Mouse (Mus musculus) lung, postnatal 0 days (tissue): Measurements from ENCODE around the gene Olfr1183. TPM values are rescaled to one million over a fixed set of nuclear protein-coding genes. Genes with fewer than 3 reads are reported as not detected.

Experiments used
- ATAC-seq: fragments of 200-750 bp; cut with Nextera tagmentation; 2 replicates; pipeline ENCODE4 v1.8.0; 2017; ENCODE audit warnings: moderate library complexity
- DNase-seq: peaks from one replicate; pipeline ENCODE4 v3.0.0-alpha.2; 2016; ENCODE audit warnings: low spot score
- H3K27ac ChIP-seq: fragments of 300-500 bp; sonication (generic); 2 replicates; pipeline ENCODE4 v1.5.1; 2014; ENCODE audit warnings: antibody characterized with exemption, mild to moderate bottlenecking, low read length, mixed read lengths
- H3K27me3 ChIP-seq: fragments of 300-500 bp; sonication (generic); replicated peaks from 2 replicates; pipeline ENCODE4 v1.6.1; 2014; ENCODE audit warnings: low read length, mixed read lengths; ENCODE audit not compliant: insufficient read depth
- H3K36me3 ChIP-seq: fragments of 300-500 bp; sonication (generic); 2 replicates; pipeline ENCODE4 v1.6.1; 2014; ENCODE audit warnings: low read length, mixed read lengths; ENCODE audit not compliant: insufficient read depth
- H3K4me1 ChIP-seq: fragments of 300-500 bp; sonication (generic); 2 replicates; pipeline ENCODE4 v1.6.1; 2014; ENCODE audit warnings: antibody characterized with exemption, low read depth, low read length, mixed read lengths; ENCODE audit not compliant: insufficient read depth
- H3K4me2 ChIP-seq: fragments of 300-500 bp; sonication (generic); replicated peaks from 2 replicates; pipeline ENCODE4 v1.6.1; 2014; ENCODE audit warnings: low read depth, mild to moderate bottlenecking, low read length, moderate library complexity, mixed read lengths
- H3K4me3 ChIP-seq: fragments of 300-500 bp; sonication (generic); 2 replicates; pipeline ENCODE4 v1.5.1; 2014; ENCODE audit warnings: low read depth, low read length
- H3K9ac ChIP-seq: fragments of 300-500 bp; sonication (generic); replicated peaks from 2 replicates; pipeline ENCODE4 v1.6.1; 2014; ENCODE audit warnings: low read depth, mild to moderate bottlenecking
- H3K9me3 ChIP-seq: fragments of 300-500 bp; sonication (generic); 2 replicates; pipeline ENCODE4 v1.6.1; 2016; ENCODE audit warnings: low read length, mixed read lengths
- CTCF ChIP-seq: IDR thresholded peaks from 2 replicates; pipeline ENCODE4 v1.5.1; 2016; ENCODE audit warnings: antibody characterized with exemption, mild to moderate bottlenecking
- EP300 ChIP-seq: IDR thresholded peaks from 2 replicates; pipeline ENCODE4 v1.6.1; 2016; ENCODE audit warnings: antibody characterized with exemption, mild to moderate bottlenecking, control low read depth
- WGBS: fragments of 180-500 bp; shearing (Covaris S2); extraction: QIAGEN DNeasy Blood & Tissue Kit; methylation state at CpG from one replicate; pipeline ENCODE4 v1.1.7; 2014; 5-methylcytosine and 5-hydroxymethylcytosine counted together
- polyA plus RNA-seq: library from polyadenylated mRNA; unstranded; fragments of >200 nt; fragmentation: Nextera tagmentation; extraction: Ambion mirVana; gene quantifications from 2 replicates; pipeline ENCODE4 v1.2.1, GENCODE M21; 2015

Olfr1183 gene
- polyA plus RNA-seq, 1 experiment from 2014 or later = not detected

DNA sequence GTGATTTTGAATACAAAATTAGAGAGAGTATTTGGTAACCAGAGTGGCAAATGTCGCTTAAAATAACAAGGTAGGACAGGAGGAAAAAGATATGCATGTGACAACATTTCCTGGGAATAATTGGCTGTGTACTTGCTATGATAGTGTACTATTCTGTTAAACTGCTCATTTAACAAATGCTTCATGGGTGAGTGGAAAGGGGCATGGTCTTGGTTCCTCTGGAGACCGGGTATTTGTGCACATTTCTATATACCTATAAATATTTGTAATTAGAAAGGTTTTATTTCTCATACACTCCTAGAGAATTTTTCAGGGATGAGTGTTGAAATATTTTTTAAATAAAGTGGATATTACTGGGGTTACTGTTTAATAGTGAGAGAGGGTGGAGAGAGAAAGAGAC lies 63.6 kb downstream of the Olfr1183 start, which contains the start of gene Olfr1186:
Gene Olfr1186, plus strand, starts transcription at position 301 of the 400 bp plus-strand sequence.
- Histone ChIP-seq H3K36me3 (no peaks in the 10 kb centered on the region), H3K4me1 (no peaks in the 10 kb centered on the region), H3K27me3 (no peaks in the 10 kb centered on the region), H3K4me3 (no peak within 1 kb of the TSS), H3K9me3 (no peaks in the 10 kb centered on the region), H3K27ac (no peak within 1 kb of the TSS), H3K9ac (no peak within 1 kb of the TSS), H3K4me2 (no peak within 1 kb of the TSS)
- ATAC-seq (no peak), DNase-seq (no peak)
- TF ChIP-seq EP300 (no peak), CTCF (no peak)
- WGBS = 81% methylated on average over 2 of the region's 2 CpGs

Other genes with a start within 250 kb of the Olfr1183 start
- gene Olfr1170, start 226.5 kb upstream of the Olfr1183 start, polyA plus RNA-seq = not detected in 2 replicates
- gene Olfr1173, start 175.0 kb upstream of the Olfr1183 start, polyA plus RNA-seq = not detected in 2 replicates
- not detected in 2 replicates for gene Olfr1174-ps, start 139.7 kb upstream of the Olfr1183 start, polyA plus RNA-seq
- gene Olfr1175-ps, start 127.7 kb upstream of the Olfr1183 start, polyA plus RNA-seq = not detected in 2 replicates
- gene Olfr1176, start 118.1 kb upstream of the Olfr1183 start, polyA plus RNA-seq = not detected in 2 replicates
- gene Olfr1177-ps, start 108.4 kb upstream of the Olfr1183 start, polyA plus RNA-seq = not detected in 2 replicates
- not detected in 2 replicates for gene Olfr1178, start 67.8 kb upstream of the Olfr1183 start, polyA plus RNA-seq
- gene Olfr1179, start 48.4 kb upstream of the Olfr1183 start, polyA plus RNA-seq = not detected in 2 replicates
- not detected in 2 replicates for gene Olfr1180, start 35.7 kb upstream of the Olfr1183 start, polyA plus RNA-seq
- gene Olfr1181, start 28.7 kb upstream of the Olfr1183 start, polyA plus RNA-seq = not detected in 2 replicates
- gene Gm13757, start 5.7 kb upstream of the Olfr1183 start, polyA plus RNA-seq = not detected in 2 replicates
- not detected in 2 replicates for gene Olfr1184, start 28.7 kb downstream of the Olfr1183 start, polyA plus RNA-seq
- gene Olfr1185-ps1, start 38.5 kb downstream of the Olfr1183 start, polyA plus RNA-seq = not detected in 2 replicates
- gene Olfr1186, start 63.7 kb downstream of the Olfr1183 start, polyA plus RNA-seq = not detected in 2 replicates
- not detected in 2 replicates for gene Olfr1188, start 102.1 kb downstream of the Olfr1183 start, polyA plus RNA-seq
- gene Olfr1189, start 131.6 kb downstream of the Olfr1183 start, polyA plus RNA-seq = not detected in 2 replicates
- not detected in 2 replicates for gene Olfr1191-ps1, start 185.7 kb downstream of the Olfr1183 start, polyA plus RNA-seq
- gene Olfr1192-ps1, start 193.6 kb downstream of the Olfr1183 start, polyA plus RNA-seq = not detected in 2 replicates
- gene Olfr1193, start 220.8 kb downstream of the Olfr1183 start, polyA plus RNA-seq = not detected in 2 replicates
- not detected in 2 replicates for gene Olfr1195, start 234.3 kb downstream of the Olfr1183 start, polyA plus RNA-seq
- not detected in 2 replicates for gene Olfr1196, start 249.7 kb downstream of the Olfr1183 start, polyA plus RNA-seq